In the genomic region with DNA sequence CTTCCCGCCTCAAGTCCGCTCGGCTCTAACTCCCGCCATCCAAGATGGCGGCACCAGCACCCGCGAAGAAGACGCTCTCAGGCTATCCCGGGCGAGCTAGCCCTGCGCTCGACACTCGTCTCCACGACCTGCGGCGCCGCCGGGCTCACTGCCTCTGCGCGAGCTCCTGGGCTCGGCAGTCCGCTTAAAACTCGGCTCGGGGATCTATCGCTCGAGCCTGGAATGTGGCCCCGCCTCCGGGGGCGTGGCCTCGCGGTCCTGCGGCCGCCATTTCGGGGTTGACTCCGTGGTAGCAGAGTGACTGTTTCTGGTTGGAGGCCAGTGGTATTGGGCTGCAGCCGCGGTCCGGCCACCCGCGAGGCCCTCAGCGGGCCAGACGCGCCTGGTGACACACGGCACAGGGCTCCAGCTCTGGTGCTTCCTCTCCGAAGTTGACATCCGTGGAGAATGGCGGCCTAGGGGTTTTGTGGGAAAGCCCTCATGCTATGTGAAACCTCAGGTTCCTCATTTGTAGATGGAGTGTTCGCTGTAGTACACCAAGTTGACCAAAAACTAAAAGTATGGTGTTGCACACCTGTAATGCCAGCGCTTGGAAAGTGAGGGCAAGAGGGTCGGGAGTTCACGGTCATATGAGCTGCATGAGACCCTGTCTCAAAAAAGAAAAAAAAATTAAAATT, we compare ENCODE assay signal across 8 mouse cellular contexts. TPM values are rescaled to one million over a fixed set of nuclear protein-coding genes. Genes with fewer than 3 reads are reported as not detected.
DNase-seq lines count a peak whose midpoint lies in the region; ATAC-seq lines count a peak whose summit lies in the region.

TSS of gene Raf1 (minus strand) at position 184 of the 677 bp plus-strand sequence.

- H3K9me3 ChIP-seq in hindbrain, embryonic 13.5 days = no peaks in the 10 kb centered on the region

- peak; percentile 98 for ATAC-seq in hindbrain, embryonic 13.5 days (ENCODE audit: low FRiP score)

- peak within 1 kb of the TSS; percentile 87 for H3K4me2 ChIP-seq in hindbrain, embryonic 13.5 days

- under 1% methylated on average over 51 of the region's 51 CpGs for WGBS in hindbrain, embryonic 13.5 days

- H3K9ac ChIP-seq in hindbrain, embryonic 13.5 days = peak within 1 kb of the TSS; percentile 100

- H3K27me3 ChIP-seq in hindbrain, embryonic 13.5 days = no peaks in the 10 kb centered on the region

- H3K27ac ChIP-seq in hindbrain, embryonic 13.5 days = peak within 1 kb of the TSS; percentile 99

- peaks cover 30% of the 10 kb centered on the region for H3K4me1 ChIP-seq in hindbrain, embryonic 13.5 days (replicated peaks)

- peak within 1 kb of the TSS; percentile 78 for H3K4me3 ChIP-seq in hindbrain, embryonic 13.5 days

- peak; percentile 100 for DNase-seq in NIH3T3 (ENCODE audit: low read depth)
- peak; percentile 98 to 99 for DNase-seq in cerebellum, postnatal 10 days
- DNase-seq in frontal cortex, postnatal 14 days (ENCODE audit: low spot score in 2 of 2) = peak; percentile 96 to 98
- DNase-seq in layer of hippocampus, postnatal 25 days (ENCODE audit: extremely low spot score in 1 of 2, low spot score in 1 of 2) = peak; percentile 97 to 99
- DNase-seq in lung, postnatal 25 days (ENCODE audit: low spot score) = peak; percentile 98
- DNase-seq in retina, embryonic 14.5 days (ENCODE audit: low spot score) = peak; percentile 99
- peak; percentile 98 for DNase-seq in thymus, postnatal 4 days

- no peaks in the 10 kb centered on the region for H3K36me3 ChIP-seq in hindbrain, embryonic 13.5 days

RNA-seq across cellular contexts. Expression of gene Raf1, which starts in this region (rescaled TPM):
- 147 and 149 TPM in 2 replicates for polyA plus RNA-seq in hindbrain, embryonic 13.5 days (2015; fragmentation: Nextera tagmentation; extraction: Ambion mirVana)
- 100 to 1,000 TPM in 1 of 2 experiments, 10 to 100 TPM in 1; 83.6 to 106 TPM for total RNA-seq in layer of hippocampus, postnatal 25 days (2021)

Comparison
In these comparisons a context has a peak if more than half of its experiments do, and no peak if none do; other contexts are left out.
1. Peak in every context shown above with its lines: DNase-seq, ATAC-seq, H3K4me3 ChIP-seq and H3K27ac ChIP-seq.